Mouse (Mus musculus) NIH3T3 (cell line): ENCODE measurements around the gene Nsg2.

Experiments used
- DNase-seq: peaks from one replicate; pipeline ENCODE4 v3.0.0-alpha.2; 2012; ENCODE audit warnings: low read depth

The Nsg2 gene

DNA sequence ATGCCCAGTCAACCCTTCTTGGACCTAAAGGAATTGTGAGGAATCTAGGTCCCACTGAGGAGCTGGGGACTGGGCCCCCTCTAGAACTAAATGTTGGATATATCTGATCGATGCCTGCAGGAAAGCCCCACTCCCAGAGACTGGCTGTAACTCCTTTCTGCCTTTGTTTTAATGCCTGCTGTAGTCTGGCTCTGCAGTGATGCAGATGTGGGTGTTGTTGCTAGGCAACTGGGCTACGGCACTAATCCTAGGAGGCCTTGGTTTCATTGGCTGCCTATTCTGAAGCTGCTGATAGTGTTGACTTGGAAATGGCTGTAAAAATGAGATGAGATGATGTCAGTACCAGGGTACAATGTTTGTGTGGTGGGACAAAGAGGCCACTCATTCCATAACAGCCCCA is 87.1 kb downstream of the Nsg2 start:
- no peak for DNase-seq

DNA sequence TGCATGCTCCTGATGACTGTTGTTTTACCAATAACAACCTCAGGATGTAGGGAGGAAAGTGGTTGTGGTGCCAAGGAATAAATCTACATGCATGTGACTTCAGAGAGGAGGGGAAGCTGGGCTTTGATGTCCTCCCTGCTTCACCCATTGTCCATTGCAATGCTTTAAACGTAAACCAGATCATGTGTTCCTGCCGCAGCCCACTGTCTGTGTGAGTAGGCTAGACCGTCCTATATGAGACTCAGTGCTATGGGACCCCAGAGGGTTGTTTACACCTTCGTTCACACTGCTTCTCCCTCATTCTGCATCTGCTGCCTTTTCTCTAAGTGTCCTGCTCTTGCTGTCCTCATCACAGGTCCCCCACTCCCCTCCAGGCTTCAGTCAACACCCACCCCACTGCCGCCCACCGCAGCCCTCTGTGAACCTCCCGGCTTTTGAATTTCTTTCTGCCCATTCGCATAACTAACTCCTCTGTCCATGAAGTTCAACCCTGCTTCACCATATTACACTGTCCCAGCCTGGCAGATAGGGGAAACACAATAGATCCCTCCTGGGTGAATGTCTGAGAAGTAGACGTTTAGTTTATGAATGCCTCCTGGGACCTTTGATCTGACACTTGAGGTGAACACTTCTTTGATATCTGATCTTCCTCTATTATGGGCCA is 87.6 kb downstream of the Nsg2 start:
- DNase-seq = no peak

DNA sequence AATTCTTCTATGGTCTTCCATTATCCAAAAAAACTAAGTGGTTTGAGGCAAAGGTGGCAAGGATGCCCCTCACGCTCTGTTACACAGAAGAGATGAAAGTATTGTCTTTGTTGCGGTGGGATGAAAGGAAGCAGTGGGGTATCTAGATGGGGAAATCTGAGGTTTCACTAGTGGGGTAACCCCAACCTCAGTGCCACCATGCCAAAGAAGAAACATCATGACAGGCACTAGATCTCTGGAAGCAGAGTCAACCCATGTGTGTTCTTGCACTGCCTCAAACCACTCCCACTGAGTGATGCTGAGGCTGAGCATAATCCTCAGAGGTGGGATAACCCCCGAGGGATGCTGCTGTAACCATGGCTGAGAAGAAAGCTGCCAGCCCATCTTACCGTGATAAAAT is 95.5 kb downstream of the Nsg2 start:
- no peak for DNase-seq

DNA sequence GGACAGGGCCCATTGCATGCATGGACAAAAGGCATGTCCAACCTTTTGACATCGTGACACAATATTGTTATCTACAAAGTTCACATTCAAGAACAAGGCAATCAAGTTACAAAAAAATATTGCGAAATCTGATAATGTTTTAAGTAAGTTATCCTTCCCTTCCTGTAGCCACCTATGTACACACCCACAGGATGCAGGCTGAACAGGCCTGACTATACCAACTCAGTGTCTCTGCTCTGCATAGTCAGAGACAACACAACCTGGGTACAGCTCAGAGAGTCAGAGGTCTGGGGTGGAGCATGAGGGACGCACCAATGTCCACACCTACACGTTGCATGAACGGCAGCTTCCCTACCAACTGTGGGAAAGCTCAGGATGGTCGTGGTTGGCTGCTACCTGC is 96.1 kb downstream of the Nsg2 start:
- no peak for DNase-seq

DNA sequence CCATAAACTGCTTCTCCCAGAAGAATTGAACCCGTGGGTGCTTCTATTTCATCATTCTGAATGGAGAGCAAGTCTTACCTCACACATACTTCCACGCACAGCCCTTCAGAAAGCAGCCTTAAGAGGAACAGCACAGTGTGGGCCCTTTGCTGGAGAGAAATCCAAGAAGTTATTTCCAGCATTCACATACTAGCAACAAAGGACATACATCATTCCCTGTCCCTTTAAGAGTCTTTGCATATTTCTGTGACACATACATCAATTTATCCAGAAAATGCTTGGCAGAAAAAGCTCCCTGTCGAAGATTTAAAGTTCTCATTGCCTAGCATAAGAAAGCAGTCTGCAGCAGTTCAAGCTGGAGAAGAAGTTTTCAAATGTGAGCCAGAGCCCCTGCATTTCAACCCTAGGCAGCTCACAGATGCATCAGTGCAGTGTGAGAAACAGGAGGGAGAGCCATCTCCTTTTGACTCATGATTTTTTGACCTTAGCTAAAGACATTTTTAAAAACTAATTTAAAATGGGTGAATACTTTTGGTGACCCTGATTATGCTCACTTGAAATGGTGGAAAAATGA is 100.9 kb downstream of the Nsg2 start:
- peak; percentile 59 for DNase-seq

DNA sequence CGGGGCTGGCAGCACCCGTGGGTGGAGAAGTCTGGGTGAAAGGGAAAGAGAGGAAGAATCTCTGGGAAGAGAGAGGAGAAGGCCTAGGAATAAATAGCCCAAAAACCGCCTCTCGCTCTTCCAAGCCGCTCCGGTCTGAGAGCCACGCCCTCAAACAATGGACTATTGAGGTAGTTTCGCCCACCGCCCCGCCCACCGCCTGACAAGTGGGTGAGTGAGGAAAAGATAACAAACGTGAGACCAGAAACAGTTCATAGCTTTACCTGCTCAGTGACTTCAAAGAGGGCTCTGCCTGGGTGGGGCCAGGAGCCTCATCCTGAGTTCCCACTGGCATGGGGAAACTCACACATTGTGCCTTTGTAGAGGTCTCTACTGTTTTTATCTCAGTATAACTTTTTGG is 102.7 kb downstream of the Nsg2 start:
- no peak for DNase-seq

DNA sequence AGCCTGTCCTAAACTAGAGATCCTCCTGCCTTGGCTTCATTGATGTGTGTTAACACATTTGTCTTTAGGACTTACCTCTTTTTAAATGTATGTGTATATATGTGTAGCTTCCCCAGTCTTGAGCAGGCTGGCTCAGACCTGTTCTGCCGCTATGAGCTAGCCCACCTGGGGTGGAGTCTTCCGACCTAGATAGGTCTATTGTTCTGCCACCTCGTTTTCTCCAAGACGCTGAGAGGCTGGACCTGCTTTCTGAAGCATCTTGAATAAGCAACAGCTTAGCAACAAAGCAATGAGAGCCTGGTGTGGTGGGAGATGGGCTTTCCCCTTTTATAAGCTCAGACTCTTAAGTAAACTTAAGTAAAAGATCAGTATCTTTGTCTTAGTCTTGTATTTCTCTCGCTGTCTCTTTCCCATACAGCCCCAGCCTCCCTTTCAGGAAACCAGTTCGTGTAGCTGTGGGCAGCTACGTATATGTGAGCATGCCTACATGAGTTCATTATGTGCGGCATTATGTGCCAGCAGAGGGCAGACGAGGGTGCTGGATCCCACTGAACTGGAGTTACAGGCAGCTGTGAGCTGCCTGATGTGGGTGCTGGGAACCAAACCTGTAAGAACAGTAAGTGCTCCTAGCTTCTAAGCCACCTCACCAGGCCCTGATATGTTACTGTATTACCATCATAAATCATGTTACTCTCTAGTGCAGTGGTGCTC is 104.3 kb downstream of the Nsg2 start:
- DNase-seq = no peak

DNA sequence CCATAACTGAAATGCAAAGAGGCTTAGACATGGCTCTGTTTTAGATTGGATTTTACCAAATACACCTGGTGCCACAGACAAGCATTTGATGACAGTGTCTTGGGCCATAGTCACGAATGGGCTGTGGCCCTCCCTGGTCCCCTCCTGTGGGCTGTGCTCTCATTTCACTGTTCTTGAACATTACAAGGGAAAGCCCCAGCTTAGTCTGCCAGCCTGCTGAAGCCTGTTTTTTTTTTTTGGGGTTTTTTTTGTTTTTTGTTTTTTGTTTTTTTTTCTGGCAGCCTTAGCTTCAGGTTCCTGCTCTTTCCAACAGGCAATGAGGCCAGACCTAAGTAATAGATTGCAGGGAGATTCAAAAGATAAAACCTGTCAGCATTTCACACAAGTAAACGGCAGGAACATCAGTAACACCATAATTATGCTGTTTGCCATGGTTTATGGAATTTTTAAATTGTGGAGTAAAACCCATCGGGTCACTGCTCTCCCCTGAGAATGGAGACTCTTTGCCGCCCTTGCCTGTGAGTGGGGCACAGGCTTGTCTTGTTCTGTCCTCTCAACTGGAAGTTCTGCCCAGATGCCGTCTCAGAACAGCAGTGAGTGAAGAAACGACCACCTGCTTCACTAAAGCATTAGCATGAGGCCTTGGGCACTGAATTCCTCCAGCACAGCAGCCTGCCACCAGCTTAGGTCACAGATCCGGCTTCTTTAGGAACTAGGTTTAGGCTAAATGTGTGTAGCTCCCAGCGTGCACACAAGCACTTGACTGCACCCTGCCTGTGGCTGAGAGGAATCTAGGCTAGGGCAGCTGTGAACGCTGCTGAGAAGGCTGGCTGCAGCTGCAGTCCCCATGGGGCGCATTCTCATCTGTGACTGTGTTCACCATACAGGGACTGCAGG is 105.7 kb downstream of the Nsg2 start:
- DNase-seq = no peak

DNA sequence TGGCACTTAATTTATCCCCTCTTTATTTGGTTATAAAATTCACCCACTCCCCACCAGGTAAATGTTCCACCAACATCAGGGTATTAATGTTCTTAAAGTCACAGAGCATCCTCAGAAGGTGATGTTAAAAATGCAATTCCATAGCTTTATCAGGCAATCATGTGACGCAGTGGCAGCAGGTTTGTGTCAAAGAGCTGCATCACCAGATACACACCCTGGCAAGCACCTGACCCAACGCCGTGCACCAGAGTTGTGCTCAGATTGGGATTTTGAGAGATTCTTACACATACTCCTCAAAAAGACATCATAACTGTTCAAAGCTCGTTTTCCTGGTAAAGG is 106.4 kb downstream of the Nsg2 start:
- DNase-seq = no peak

DNA sequence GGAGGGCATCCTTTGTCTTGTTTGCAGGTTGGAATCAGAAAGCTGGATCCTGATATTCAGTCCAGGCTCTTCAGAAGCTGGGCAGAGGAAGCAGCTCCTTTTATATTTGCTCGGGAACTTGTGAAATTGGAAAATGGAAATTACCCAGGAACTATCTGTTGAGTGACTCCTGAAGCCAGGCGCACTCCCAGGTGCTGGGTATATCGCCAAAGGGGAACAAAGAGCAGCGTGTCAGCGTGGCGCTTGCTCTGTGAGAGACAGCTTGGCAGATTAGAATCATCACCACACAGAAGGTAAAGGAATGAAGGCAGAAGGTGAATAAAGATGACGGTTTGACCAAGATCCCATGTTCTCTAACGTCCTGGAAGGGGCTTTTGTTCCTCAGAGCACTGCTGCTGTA is 108.2 kb downstream of the Nsg2 start:
- no peak for DNase-seq
